Mouse (Mus musculus) cerebellum, adult 9-10 months (tissue): Measurements from ENCODE around the gene Uvrag.
A peak's percentile ranks its signal among the peaks of the same experiment; 100 is the strongest.
"Not testable (repeated sequence)": the region's sequence is repeated elsewhere in the genome, so short reads cannot be mapped to it uniquely, and the experiment has no call there.

ENCODE experiments used
- DNase-seq: peaks from one replicate; pipeline ENCODE4 v3.0.0; 2022

Uvrag gene

DNA sequence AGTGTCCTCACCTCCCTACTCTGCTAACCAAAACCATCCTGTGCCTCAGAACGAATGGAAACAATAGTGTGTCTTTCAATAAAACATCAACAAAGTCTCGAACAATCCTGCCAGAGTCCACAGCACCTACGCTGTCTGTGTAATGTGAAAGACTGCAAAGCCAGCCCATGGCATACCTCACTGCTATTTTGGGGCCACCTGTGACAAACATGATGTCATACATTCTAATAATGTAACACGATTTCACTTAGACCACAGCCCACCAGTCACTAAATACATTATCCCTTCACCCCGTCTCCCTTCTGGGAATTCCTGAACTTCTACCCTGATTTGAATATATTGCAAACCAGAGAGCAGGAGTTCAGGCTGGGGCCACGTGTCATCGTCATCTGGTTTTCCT, 173.3 kb downstream of the Uvrag start:
- no peak for DNase-seq

DNA sequence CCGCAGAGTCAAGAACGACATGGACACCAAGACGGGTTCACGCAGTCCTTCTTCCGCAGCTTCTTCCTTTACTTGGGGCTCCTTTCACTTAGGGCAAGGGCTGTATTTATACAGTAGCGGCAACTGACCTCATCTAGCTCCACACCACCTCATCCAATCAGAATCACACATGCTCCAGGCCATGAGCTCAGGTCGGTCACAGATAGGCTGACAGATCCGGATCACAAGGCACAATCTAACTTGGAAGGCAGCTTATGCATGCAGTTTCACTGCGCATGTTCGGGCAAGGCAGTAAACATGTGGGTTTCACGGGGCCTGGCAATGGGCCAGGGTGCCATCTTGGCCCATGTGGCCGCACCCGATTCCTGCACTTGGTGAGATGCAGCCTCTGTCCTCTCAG, 177.4 kb downstream of the Uvrag start:
- DNase-seq = not testable (repeated sequence)

GRCm38 (mm10) chr7:98962547-98963311, 178.2 kb downstream of the Uvrag start:
- DNase-seq = peak; percentile 75

DNA sequence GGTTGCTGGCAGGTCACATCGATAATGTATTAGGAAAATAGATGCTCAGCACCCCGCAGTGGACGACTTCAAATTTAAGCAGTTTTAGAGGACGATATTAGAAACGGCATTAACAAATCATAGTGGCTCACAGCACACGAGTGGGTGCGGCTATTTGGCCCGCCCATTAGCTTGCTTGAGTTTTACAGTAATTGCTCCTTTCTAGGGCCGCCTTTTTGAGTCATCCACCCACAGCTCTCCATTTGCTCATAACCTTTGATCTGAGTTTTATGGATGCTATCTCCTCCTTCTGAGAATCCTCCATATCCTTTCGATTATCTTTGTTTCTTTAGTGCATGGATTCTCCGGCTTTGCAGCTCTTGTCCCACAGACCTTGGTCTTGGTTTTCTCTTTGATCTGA, 178.9 kb downstream of the Uvrag start:
- no peak for DNase-seq

GRCm38 (mm10) chr7:98960274-98960673, 180.7 kb downstream of the Uvrag start:
- DNase-seq = no peak

GRCm38 (mm10) chr7:98959246-98959645, 181.7 kb downstream of the Uvrag start:
- DNase-seq = no peak

GRCm38 (mm10) chr7:98958172-98958571, 182.8 kb downstream of the Uvrag start:
- DNase-seq = no peak

- no peak for DNase-seq
These were observed 183.7 kb downstream of the Uvrag start for GRCm38 (mm10) chr7:98957111-98957741.

- no peak for DNase-seq
These were observed 184.3 kb downstream of the Uvrag start for GRCm38 (mm10) chr7:98956609-98957008.

- DNase-seq = no peak
These were observed 187.3 kb downstream of the Uvrag start for GRCm38 (mm10) chr7:98953649-98954048.

- no peak for DNase-seq
These were observed 196.0 kb downstream of the Uvrag start for GRCm38 (mm10) chr7:98944986-98945385.

DNA sequence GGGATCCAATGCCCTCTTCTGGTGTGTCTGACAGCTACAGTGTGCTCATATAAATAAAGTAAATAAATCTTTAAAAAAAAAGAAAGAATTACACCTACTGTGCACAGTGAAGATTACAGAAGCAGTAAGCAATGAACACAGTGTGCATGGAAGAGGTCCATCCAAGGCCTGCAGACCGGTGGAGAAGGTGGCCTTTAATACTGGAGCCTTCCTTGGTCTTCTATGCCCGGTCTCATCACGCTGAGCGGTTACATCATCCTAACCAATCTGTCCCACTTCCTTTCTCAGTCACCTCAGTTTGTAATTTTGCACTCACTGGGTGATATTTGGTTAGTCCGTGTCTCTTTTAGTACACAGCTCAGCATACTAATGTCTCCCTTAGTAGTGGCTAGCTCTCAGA, 197.3 kb downstream of the Uvrag start:
- peak; percentile 48 for DNase-seq

GRCm38 (mm10) chr7:98942746-98943145, 198.2 kb downstream of the Uvrag start:
- no peak for DNase-seq

GRCm38 (mm10) chr7:98939194-98939593, 201.7 kb downstream of the Uvrag start:
- DNase-seq = no peak

- no peak for DNase-seq
These were observed 202.3 kb downstream of the Uvrag start for GRCm38 (mm10) chr7:98938621-98939020.

GRCm38 (mm10) chr7:98937079-98937813, 203.7 kb downstream of the Uvrag start:
- DNase-seq = no peak

- DNase-seq = no peak
These were observed 205.2 kb downstream of the Uvrag start for GRCm38 (mm10) chr7:98935757-98936156.

DNA sequence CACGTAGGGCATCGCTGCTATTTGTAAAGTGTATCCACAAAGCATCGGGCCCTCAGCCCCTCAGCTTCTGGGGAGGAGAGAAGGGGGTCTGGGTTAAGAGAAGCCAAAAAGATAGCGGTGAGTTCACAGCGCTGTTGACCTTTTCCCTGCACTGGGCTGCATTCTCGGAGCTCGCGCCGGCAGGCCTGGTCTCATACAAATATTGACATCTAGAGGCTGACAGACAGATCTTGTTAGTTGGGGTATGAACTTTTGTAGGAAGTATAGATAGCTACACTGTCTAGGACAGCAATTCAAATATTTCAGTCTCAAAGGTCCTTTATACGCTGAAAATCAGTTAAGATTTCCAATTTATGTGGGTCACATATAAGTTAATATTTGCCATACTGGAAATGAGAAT, 205.7 kb downstream of the Uvrag start:
- DNase-seq = no peak

DNA sequence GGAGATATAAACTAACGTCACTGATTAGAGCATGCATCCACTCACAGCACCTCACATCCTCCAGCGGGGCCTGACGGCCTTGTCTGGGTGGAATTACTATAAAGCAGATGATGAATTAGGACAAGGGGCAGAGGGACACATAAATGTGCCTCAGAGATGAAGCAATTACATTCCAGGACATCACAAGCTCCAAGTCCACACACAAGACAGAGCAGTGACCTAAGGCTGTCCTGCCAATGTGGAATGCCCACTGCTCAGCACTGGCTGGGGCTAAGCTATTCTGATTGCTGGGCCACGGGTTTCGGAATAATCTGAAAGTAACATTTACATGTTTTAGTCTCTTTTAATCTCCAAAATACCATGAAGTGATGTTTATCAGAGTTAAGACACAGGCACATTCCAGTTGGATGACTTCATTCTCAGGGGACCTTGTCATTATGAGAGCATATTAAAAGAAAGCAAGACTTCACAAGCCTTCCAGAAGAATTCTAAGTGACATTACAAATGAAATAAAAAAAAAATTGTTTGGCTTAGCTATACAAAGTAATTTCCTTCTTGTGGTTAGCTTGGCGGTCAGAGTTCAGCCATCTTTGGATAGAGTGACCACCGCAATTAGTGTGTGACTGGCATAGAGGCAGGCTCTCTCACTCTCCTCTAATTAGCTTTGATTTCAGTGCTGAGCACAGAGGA, 212.5 kb downstream of the Uvrag start:
- no peak for DNase-seq

DNA sequence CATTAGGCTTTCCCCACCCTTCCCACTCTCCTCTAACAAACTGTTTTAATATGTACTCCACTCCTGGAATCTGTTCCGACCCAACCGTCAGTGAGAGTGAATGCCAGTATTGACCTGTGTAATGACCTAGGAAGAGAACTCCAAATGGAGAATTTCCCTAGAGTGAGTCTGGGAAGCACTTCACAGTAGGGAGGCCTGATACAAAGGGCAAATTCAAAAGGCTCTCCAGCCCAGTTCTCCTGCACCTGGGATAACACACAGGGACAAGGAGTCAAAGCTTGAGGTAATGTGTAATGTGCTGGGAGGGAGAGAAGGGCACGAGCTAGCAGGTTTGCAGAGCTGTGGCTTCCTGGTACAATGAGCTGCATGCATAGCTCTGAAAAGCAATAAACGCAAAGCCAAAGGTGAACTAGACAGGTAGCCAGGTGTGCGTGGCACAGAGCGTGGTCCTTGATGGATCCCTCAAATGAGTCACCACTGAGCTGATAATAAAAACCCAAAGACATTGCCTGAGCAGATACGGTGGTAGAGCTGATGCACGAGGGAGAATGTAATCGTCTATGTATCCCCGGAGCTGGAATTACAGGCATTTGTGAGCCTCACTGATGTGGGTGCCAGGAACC, 213.9 kb downstream of the Uvrag start:
- DNase-seq = no peak

GRCm38 (mm10) chr7:98924380-98924869, 216.5 kb downstream of the Uvrag start:
- no peak for DNase-seq

- DNase-seq = no peak
These were observed 218.0 kb downstream of the Uvrag start for GRCm38 (mm10) chr7:98922984-98923383.

DNA sequence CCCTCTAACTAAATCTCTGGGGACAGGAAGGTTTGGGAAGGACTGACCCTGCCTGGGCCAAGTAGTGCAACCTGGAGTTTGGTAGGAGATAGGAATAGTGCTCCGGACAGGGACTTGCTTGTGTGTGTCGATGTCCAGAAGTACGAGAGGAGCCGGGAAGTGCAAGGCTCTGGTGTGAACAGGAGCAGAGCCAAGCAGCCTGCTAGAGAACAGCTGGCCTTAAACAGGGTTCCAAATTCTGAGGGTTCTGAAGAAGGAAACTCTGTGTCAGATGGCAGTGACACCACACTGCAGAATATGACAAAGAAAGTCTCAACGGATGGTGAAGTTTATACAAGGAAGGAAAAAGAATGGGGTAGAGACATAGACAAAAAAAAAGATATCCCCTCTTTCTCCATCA, 223.5 kb downstream of the Uvrag start:
- DNase-seq = no peak
